Mouse (Mus musculus) embryo, embryonic 10 days (tissue): ENCODE data around the gene Chmp6.

Experiments used
- DNase-seq: peaks from one replicate; pipeline ENCODE4 v3.0.0-alpha.2; 2015; ENCODE audit warnings: low spot score

The Chmp6 gene

DNA sequence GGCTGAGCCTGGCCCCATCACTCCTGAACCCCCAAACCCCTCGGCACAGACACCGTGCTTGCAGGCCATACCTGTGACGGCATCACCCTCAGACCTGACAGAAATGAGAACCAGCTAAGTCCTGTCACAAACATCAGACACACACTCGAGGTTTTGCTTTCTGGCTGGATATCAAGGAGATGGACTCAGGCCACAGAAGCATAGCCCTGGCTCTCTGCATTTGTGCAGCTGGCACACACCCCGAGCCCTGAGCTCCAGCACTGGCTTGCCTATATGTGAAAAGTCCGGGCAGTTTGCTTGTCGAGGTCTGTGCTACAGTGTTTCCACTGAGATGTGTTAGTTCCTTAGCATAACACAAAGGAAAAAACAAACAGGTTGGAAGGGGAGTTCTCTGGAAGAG lies 5.5 kb upstream of the Chmp6 start:
- no peak for DNase-seq

DNA sequence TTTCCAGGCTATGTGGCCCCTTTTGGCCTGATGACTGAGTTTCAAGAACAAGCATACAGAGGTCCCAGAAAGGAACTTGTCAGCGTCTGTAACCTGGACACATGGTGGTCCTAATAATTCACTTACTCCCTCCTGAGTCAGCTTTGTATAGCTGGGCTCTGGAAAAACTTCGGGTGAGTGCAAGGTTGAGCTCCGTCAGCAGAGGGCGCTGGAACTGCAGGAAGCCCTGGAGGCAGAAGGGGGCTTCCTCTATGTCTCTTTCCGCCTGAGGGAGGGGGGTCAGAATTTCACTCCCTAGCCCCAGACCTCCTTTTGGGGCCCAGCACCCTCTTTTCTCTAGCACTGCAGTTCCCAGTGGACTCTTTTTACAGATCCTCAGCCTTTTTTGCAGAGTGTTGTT lies 3.8 kb upstream of the Chmp6 start:
- peak; percentile 80 for DNase-seq

DNA sequence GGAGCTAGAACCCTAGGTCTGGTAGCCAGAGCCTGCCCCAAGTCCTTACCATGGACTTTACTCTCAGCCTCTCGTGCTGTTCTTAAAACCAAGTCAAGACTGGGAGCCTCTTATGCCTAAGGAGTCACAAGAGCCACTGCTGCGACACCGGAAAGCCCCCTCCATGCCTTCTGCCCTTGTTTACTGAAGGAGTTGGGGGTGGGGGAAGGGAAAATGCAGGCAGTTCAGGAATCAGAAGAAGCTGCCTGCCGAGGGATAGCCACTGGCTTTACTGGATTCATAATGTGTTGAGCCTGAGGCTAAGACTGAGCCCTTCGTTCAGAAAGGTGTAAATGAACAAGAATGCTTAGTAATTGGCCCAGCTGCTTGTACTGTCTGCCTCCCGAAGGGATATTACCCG lies 396 bp upstream of the Chmp6 start:
- no peak for DNase-seq

DNA sequence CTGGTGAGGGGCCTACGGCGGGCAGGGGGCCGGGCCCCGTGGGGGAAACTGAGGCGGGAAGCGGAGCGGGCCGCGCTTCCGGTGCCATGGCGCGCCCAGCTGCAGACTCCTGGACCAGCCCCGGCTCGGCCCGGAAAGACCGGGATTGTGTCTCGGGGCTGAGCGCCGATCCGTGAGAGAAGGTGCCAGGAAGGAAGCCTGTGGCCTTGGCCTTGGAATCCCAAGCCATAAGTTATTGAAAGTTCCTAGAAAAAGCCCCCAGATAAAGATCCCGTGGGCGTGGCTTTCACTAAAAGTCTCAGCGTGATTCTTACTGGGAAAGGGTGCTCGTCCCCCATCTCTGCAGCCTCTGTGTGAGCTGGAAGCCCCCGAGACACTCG lies 684 bp downstream of the Chmp6 start:
- DNase-seq, result no peak

DNA sequence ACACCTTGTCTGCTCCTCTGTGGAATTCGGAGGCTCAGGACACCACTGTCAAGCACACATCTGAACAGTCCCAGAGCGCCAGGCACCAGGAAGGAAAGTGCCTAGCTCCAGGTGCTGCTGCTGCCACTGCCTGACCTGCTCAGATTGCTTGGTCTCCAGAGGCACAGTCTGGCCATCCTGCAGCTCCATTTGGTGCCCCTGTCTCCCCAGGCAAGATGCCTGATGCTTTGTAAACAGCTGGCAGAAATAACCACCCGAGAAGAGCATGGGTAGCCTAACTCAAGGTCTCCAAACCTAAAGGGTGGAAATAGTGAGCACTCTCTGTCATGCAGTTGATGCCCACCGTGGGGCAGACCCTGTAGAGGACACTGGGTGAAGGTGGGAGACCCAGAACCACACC lies 1.1 kb downstream of the Chmp6 start:
- DNase-seq, result no peak

DNA sequence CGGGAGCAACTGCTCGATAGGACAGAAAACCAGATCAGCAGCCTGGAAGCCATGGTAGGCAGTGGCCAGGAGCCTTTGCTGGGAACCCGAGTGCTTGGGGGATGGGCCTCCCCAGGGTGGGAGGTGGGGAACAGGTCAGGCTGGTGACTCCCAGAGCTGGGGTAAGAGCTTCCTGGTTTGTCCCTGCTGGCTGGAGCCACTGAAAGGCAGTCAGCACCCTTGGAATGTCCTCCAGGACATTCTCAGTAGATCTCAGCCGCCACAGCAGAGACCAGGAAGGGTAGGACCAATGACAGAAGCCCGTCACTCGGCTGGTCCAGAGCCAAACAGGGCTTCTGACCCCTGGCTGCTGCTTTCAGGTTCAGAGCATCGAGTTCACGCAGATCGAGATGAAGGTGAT lies 2.4 kb downstream of the Chmp6 start:
- DNase-seq, result no peak

DNA sequence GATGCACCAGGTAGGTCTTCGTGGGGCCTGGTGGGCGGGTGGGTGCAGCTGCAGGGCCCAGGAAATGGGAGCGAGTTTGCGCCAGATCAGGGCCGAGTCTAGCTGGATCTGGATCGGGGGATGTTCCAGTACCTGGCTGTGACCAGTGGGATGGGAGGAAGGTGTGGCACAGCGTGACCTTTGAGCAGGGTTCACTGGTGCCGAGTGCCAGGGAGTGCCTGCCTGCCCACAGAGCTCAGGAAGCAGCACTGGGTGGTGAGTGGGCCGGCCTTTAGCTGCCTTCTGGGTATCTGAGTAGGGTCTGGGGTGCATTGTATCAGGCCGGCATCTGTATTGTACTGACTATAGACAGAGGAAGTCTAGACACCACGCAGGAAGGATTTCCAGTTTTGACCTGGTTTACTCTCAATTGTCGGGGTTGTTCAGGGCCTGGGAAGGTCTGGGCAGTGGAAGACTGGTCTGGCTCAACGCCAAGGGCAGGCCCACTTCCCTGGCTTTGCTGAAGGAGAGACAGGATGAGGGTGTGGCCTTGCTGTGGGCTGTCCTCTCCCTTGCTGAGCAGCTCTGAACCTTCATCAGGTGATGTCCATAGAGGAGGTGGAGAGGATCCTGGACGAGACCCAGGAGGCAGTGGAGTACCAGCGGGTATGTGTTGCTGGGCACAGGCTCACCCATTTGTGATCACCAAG lies 3.0 kb downstream of the Chmp6 start:
- DNase-seq, result no peak

DNA sequence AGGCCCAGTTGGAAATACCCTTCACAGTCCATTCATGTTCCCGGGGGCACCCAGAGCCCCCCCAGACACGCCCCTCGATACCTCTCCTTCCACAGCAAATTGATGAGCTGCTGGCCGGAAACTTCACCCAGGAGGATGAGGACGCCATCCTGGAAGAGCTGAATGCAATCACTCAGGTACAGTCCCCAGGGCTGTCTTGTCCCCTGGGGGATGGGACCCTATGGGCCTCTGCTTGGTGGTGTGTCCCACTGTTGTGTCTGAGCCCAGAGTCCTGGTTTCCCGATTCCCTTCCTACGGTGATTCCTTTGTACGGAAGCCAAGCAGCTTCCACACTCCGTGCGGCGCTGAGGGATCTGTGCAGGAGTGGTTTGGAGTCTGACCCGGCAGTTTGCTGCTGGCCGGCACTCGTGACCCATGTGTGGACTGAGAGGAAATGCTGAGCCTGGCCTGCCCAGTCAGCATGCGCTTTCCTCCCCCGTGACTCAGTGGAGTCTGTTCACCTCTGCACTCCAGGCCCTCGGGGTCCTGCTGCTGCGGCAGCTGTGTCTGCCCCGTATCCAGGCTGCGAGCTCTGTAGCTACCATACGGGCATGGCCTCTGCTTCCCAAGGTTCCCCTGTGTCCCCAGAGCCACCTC lies 3.7 kb downstream of the Chmp6 start:
- no peak for DNase-seq

DNA sequence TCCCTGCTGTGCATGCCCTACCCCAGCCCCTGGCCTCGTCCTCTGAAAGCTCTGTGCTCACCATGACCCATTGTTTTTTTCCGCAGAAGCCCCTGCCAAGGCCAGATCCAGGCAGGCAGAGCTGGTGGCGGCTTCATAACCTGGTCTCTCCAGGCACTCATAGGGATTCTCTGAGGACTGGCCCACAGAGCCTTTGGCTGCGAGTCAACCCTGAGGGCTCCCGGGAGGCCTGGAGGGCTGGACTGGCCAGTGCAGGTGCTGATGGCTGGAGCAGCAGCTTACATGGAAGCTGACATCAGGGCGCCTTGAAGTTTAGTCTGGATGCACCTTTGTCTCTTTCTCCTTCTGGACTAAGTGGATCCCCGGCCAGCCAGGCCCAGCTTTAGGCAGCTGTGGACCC lies 5.3 kb downstream of the Chmp6 start:
- no peak for DNase-seq

DNA sequence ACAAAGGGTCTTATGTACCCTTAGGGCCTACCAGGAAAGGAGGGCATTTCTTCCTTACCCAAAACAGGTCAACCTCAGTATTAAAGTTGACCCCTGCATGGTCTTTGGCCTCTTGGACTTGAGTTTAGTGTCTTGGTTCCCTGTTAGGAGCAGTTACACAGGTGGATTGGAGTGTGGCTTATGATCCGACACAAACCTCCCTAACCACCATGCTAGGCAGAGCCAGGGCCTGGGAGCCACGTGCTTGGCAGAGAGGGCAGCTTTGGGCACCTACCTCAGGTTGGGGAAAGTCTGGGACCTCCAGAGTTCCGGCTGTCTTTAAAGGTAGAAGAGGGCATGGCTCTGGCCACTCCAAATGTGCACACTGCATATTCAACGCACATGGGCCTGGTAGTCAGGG lies 6.2 kb downstream of the Chmp6 start:
- no peak for DNase-seq

DNA sequence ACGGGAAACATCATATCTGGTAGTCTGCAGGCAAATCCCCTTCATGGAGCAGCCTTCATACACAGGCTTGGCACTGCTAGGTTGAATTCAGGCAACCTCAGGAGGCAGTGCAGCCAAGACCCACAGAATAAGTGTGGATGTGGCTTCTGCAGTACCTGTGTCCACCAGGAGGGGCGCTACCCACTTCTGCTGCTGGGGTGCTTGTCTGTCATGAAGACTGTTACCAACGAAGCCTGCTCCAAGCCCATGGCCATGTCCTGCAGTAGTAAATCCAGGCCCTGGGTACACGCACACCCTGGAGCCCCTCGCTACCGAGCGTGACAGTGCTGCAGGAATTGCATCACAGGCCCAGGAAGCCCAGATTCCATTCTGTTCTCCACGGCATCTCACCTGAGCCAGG lies 6.7 kb downstream of the Chmp6 start:
- peak; percentile 75 for DNase-seq

DNA sequence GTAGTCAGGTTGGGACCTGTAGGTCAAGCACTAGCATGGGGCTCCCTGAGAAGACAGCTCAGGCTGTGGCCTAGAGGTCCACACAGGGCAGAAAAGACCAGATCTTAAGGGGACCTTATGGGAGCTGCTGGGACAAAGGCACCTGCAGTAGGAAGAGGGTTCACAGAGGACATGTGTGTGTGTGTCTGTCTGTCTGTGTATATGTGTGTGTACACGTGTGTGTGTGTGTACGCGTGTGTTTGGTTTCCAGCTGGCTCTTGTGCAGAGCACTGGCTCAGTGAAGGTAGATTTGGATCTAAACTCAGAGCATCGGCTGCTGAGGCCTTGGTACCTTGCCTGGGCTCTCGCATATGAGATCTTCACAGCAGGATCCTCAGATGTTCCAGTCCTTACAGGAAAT lies 7.4 kb downstream of the Chmp6 start:
- DNase-seq, result no peak

DNA sequence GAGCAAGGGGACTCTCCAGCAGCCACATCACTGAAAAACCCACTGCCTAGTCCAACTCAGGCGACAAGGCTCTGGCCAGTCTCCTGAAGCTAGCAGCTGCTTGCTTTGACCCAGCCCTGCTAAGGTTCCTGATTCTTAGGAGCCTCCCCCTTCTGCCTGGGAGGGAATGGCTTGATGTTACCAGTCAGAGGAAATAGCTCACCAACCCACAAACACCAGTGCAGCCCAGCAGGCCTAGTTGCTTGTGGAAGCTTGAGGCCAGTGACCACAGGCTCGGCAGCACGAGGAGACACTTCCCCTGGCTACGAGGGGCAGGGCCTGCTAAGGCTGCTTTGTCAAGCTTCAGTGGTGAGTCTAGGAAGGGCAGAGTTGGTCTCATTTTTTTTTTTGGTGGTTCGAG lies 11.9 kb downstream of the Chmp6 start:
- no peak for DNase-seq

DNA sequence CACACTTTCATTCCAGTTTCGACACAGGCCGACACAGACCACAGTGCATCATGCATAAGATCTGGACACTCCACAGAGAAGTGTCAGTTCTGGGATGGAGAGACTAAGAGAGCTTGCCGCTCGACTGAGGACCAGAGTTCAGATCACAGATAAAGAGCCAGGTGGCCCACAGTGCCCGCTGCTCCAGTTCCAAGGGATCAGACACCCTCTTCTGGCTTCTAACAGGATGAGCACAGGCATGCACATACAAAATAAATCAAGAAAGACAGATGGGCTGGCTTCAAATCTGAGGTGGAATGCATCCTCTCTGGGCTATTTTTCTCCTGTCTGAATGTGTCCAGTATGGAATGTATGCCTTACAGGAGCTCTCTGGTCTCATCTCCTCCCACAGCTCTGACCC lies 13.5 kb downstream of the Chmp6 start:
- no peak for DNase-seq

DNA sequence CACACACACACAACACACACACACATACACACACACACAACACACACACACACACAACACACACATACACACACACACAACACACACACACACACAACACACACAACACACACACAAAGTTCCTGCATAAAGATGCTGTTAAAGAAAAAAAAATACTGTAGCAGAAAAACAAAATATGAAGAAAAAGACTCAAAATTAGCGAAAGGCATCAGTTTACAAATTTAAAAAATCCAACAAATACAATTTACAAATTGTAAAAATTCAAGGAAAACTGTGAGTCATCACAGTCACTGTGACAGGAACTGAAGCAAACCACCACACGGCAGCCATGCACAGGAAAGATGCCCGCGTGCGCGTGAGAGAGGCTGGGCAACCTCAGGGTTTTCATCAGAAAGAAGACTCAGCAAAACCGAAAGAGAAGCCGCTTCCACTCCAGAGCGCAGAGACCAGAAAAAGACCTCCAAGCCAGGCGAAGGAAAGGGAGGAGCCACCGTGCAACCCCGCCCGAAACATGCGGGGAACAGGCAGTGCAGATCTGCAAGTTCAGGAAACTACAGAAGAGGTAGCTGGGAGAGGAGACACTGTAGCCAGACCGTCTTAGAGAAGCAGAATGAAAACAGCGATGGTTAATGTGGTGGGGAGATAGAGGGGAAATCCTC lies 14.9 kb downstream of the Chmp6 start:
- no peak for DNase-seq

DNA sequence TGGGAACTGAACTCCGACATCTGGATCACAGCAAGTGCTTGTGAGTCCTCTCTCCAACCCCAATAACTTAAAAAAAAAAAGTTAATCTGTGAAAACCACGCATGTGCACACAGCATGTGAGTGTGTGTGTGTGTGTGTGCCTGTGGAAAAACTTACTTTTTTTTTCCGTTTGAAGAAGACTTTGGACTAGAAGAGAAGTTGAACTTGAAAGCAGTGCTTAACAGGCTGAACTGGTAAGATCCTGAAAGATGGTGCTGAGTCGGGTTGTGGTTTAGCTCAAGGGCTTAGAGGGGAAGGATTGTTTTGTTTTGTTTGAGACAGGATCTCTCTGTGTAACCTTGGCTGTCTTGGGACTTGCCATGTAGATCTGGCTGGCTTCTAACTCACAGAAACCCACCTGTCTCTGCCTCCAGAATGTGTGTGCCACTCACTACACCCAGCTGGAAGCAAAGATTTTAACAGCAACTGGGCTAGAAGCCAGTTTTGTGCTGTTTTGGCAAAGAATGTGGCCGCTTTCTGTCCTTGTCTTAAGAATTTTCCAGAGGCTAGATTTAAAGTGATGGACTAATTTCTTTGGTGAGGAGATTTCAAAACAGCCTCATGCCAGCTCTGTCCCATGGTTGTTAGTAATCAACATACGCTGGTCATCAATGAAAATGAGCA lies 16.5 kb downstream of the Chmp6 start:
- DNase-seq, result no peak

DNA sequence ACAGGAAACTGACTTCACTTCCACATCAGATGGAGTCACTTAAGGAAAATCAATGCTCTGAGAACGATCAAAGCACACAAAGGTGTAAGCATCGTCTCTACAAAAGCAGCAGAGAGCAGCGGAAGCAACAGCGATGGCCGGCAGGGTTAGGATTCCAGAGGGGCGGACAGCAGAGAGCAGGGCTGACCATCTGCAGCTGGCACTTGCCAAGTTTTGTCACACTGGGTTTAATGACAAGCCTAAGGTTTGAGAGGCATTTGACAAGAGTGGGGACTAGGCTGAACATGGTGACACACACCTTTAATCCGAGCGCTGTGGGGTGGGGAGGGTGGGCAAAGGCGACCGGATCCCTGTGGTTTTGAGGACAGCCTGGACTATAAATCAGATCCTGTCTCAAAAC lies 18.6 kb downstream of the Chmp6 start:
- no peak for DNase-seq

DNA sequence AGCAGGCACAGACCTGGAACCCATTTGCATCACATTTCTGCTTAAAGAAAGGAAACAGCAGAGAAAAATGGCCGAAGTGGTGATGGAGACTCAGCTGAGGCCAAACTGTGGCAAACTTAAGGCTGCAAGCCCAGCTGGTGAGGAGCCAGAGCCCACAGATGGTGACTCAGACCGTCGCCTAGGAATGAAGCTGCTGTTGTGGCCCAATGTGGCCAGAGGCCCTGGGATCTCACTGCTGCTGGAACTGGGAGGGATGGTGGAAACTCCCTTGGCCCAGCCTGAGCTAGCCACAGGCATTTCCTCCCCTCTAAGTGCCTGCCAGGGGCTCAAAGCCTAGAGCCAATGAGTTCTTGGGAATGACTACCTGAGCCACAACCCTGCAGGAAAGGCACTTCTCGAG lies 19.9 kb downstream of the Chmp6 start:
- DNase-seq, result no peak

DNA sequence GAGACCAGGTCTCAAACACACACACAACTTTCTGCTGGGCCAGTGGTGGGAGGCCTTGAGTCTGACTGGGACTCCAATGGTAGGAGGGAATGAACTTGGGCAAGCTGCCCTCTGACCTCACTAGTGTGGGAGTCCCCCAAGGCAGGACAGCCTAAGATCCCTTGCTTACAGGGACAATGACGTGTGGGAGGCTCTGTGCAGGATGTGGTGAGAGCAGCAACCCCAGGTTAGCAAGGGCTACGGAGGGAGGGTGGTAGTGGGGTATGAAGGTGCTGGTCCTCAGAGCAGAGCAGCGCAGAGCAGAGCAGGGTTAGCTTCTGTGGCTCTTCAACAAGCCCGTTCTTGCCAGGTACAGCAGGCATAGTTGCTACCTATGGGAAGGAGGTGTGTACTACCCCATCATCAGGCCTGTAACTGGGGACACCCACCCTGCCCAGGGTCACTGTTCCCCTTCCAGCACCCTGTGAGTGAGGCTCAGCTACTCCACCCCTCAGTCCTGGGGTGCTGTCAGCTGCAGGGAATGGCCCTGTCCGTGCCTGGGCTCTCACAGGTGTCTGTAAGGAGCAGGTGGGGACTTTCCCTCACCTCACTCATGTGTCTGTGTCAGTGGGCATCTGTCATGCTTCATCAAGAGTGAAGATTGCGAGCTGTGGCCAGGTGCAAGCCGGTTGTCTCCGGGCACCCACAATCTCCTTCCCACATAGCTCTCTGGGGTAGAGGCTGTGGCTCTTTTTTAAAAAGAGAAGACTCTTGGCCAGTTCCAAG lies 20.8 kb downstream of the Chmp6 start:
- DNase-seq, result no peak

DNA sequence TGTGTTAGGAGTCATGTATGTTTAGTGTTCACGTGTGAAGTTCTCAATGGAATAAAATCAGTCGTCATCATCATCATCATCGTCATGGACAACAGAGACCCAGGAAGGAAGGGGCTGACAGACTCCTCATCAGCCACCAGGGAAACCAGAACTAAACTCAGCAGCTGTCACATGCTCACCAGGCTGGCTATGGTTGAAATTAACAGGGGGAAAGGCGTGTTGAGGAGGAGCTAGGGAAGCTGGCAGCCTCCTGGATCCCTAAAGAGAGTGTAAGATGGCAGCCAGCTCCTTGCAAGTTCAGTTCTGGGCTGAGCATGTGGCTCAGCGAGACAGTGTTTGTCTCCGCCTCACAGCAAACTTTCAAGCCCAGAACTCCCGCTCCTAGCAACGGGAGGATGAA lies 21.5 kb downstream of the Chmp6 start:
- no peak for DNase-seq

DNA sequence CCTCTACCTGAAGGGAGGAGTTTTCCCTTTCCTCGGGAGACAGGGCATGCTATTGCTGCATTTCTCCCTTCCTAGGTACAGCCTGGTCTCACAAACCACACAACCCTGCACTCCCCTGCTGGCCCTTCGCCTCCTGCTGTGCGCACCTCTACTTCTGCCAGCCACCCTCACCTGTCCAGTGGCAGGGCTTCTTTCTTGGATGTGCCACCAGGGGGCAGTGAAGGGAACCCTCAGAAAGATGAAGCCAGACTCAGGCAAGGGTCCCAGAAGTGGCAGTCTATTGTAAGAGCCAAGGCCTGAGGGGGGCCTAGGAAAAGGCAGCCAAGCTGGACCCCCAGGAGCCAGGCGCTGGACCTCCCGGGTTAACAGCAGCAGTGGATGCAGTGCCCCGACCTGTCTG lies 22.2 kb downstream of the Chmp6 start:
- DNase-seq, result peak; percentile 79

DNA sequence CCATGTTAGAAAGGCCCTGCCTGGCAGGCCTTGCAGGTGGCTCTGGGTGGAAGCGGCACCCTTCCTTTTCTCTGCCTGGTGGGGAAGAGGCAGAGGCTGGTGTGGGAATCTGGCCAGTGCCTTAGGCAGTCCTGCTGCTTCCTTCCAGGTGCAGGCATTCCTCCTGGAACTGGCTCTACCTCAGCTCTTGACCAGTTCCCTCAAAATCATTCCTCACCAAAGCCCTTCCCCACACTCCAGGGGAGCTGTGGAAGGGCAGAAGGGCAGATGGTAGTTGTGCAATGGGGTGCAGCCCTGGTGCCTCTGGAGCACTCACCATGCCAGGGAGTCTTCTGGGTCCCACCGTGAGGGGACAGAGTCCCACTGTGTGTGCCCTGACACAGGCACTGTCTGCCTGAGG lies 23.2 kb downstream of the Chmp6 start:
- DNase-seq, result no peak

DNA sequence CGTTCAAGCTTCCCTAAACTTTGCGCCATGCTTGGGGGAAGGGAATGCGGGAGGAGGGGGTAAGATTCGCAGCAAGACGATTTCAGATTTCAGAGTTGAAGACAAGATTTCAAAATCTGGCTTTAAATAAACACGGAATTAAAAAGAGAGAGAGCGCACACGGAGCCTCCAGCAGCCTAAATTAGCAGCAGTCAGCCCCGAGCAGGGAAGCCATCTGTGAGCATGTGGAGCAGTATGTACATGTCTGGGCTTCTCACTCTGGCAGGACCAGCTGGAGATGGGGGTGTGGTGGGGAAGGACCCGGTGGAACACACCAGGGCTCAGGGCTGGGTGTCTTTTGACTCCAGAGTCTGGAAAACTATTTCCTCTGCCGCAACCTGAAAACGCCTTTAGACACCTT lies 24.0 kb downstream of the Chmp6 start:
- no peak for DNase-seq
